Mouse (Mus musculus) small intestine, adult 2 months (tissue): Measurements from ENCODE around the gene Pde4b.

Experiments used
- CTCF ChIP-seq: fragments of 200-500 bp; IDR thresholded peaks from 2 replicates; pipeline ENCODE4 v1.5.1; 2012; ENCODE audit warnings: low read depth, mild to moderate bottlenecking, control low read depth, inconsistent platforms, low read length, moderate library complexity, mixed read lengths; ENCODE audit not compliant: insufficient replicate concordance, insufficient read length; ENCODE audit errors: extremely low read depth
- POLR2A ChIP-seq: fragments of 200-500 bp; IDR thresholded peaks from 2 replicates; pipeline ENCODE4 v1.6.1; 2012; ENCODE audit warnings: low read depth, mild to moderate bottlenecking, control low read depth, inconsistent platforms, low read length, moderate library complexity

GRCm38 (mm10) chr4:102498920-102499316 lies 411.6 kb downstream of the Pde4b start:
- TF ChIP-seq POLR2A (no peak), CTCF (no peak)
